Mouse (Mus musculus): ENCODE measurements around the gene Txndc16. TPM values are rescaled to one million over a fixed set of nuclear protein-coding genes. Genes with fewer than 3 reads are reported as not detected.

Txndc16 gene
- polyA plus RNA-seq, 1 experiment from 2014 or later = 4.1 TPM

DNA sequence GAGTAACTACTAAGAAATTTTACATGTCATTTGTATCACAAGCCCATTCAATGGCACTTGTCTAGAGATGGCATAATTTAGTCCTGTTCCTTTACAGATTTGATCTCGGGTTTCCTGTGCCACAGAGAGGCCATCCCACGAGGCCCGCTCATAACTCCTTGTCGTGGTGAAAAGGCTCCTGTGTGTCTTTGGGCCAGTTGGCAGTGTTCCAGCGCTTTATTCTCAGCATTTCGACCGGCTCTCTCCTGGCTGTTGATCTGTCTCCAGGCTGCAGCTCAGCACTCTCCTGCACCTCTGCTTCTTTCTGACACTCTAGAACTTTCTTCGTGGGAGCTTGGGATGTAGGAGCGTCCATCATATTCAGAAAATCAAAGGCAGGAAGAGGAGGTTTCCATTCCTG, 84.6 kb downstream of the Txndc16 start:
- H3K4me1 ChIP-seq (replicated peaks; ENCODE audit: control insufficient read depth, insufficient read depth, low read length) = no peaks in the 10 kb centered on the region
- H3K4me2 ChIP-seq = no peak overlapping the region
- no peaks in the 10 kb centered on the region for H3K36me3 ChIP-seq (ENCODE audit: control insufficient read depth, insufficient read depth, low read length)
- H3K27me3 ChIP-seq (replicated peaks; ENCODE audit: control insufficient read depth, insufficient read depth, low read length) = no peaks in the 10 kb centered on the region
- WGBS = 57% methylated on average over 9 of the region's 9 CpGs
- no peak overlapping the region for H3K27ac ChIP-seq (ENCODE audit: low read depth, low read length)
- DNase-seq (ENCODE audit: low spot score) (no peak), ATAC-seq (replicated peaks; ENCODE audit: low FRiP score) (no peak)
- H3K4me3 ChIP-seq (ENCODE audit: low read depth, low read length) = no peak overlapping the region
- H3K9me3 ChIP-seq (ENCODE audit: control insufficient read depth, low read length) = no peaks in the 10 kb centered on the region
- H3K9ac ChIP-seq (ENCODE audit: low read depth, low read length) = no peak overlapping the region

- no peak overlapping the region for H3K4me2 ChIP-seq
- H3K9me3 ChIP-seq (ENCODE audit: control insufficient read depth, low read length) = no peaks in the 10 kb centered on the region
- H3K4me3 ChIP-seq (ENCODE audit: low read depth, low read length) = no peak overlapping the region
- no peak overlapping the region for H3K27ac ChIP-seq (ENCODE audit: low read depth, low read length)
- no peaks in the 10 kb centered on the region for H3K27me3 ChIP-seq (replicated peaks; ENCODE audit: control insufficient read depth, insufficient read depth, low read length)
- H3K9ac ChIP-seq (ENCODE audit: low read depth, low read length) = no peak overlapping the region
- DNase-seq (ENCODE audit: low spot score) (no peak), ATAC-seq (replicated peaks; ENCODE audit: low FRiP score) (no peak)
- H3K4me1 ChIP-seq (replicated peaks; ENCODE audit: control insufficient read depth, insufficient read depth, low read length) = no peaks in the 10 kb centered on the region
- WGBS = 62% methylated on average over 4 of the region's 4 CpGs
- no peaks in the 10 kb centered on the region for H3K36me3 ChIP-seq (ENCODE audit: control insufficient read depth, insufficient read depth, low read length)
These were observed 101.8 kb downstream of the Txndc16 start for GRCm38 (mm10) chr14:45118359-45118758.

DNA sequence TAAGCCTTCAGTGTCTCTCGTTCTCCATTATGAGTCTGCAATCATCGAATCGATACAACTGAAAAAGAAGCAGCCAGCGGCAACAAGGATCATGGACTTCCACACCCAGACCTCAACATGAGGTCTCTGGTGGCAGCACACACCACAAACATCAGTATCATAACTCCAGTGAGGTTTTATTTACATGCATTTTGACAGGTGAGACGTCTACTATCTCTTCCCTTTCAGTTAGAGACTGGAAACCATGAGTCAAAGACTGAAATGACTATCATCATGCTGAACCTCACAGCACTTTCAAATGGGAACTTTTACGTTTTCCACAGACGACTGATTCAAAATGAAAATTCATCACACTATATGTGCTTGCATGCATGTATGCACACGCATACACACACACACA, 117.9 kb downstream of the Txndc16 start:
- ATAC-seq (replicated peaks; ENCODE audit: low FRiP score) (no peak), DNase-seq (ENCODE audit: low spot score) (no peak)
- WGBS = 79% methylated on average over 8 of the region's 8 CpGs
- H3K9me3 ChIP-seq (ENCODE audit: control insufficient read depth, low read length) = no peaks in the 10 kb centered on the region
- H3K9ac ChIP-seq (ENCODE audit: low read depth, low read length) = no peak overlapping the region
- H3K4me1 ChIP-seq (replicated peaks; ENCODE audit: control insufficient read depth, insufficient read depth, low read length) = no peaks in the 10 kb centered on the region
- H3K4me3 ChIP-seq (ENCODE audit: low read depth, low read length) = no peak overlapping the region
- H3K27ac ChIP-seq (ENCODE audit: low read depth, low read length) = no peak overlapping the region
- H3K27me3 ChIP-seq (replicated peaks; ENCODE audit: control insufficient read depth, insufficient read depth, low read length) = no peaks in the 10 kb centered on the region
- H3K36me3 ChIP-seq (ENCODE audit: control insufficient read depth, insufficient read depth, low read length) = no peaks in the 10 kb centered on the region
- H3K4me2 ChIP-seq = no peak overlapping the region

DNA sequence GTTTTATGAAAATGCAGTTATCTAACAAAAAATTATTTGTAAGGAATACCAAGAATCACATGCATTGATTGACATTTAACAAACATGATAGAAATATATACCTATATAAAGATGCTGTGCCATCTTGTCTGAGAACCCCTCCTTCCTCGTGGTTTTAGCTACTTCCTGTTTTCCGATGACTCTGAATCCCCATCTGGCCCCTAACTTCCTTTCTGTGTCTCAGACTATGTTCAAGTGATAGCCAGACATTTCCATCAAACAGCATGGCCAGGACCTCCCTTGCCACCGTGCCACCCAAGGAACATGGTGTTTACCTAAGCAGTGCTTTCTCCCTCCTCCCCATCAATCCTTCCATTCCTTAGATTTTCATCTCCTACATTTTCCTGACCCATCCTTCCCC, 127.8 kb downstream of the Txndc16 start:
- Histone ChIP-seq H3K27ac (ENCODE audit: low read depth, low read length) (no peak overlapping the region), H3K27me3 (replicated peaks; ENCODE audit: control insufficient read depth, insufficient read depth, low read length) (no peaks in the 10 kb centered on the region), H3K4me3 (ENCODE audit: low read depth, low read length) (no peak overlapping the region), H3K36me3 (ENCODE audit: control insufficient read depth, insufficient read depth, low read length) (no peaks in the 10 kb centered on the region), H3K4me2 (no peak overlapping the region), H3K9me3 (ENCODE audit: control insufficient read depth, low read length) (no peaks in the 10 kb centered on the region), H3K4me1 (replicated peaks; ENCODE audit: control insufficient read depth, insufficient read depth, low read length) (no peaks in the 10 kb centered on the region), H3K9ac (ENCODE audit: low read depth, low read length) (no peak overlapping the region)
- no peak for ATAC-seq (replicated peaks; ENCODE audit: low FRiP score)
- no peak for DNase-seq (ENCODE audit: low spot score)
- 41% methylated on average over 3 of the region's 3 CpGs for WGBS

- H3K27me3 ChIP-seq (replicated peaks; ENCODE audit: control insufficient read depth, insufficient read depth, low read length) = no peaks in the 10 kb centered on the region
- ATAC-seq (replicated peaks; ENCODE audit: low FRiP score) = no peak
- no peak overlapping the region for H3K9ac ChIP-seq (ENCODE audit: low read depth, low read length)
- no peak overlapping the region for H3K4me3 ChIP-seq (ENCODE audit: low read depth, low read length)
- no peak overlapping the region for H3K4me2 ChIP-seq
- no peak overlapping the region for H3K27ac ChIP-seq (ENCODE audit: low read depth, low read length)
- no peaks in the 10 kb centered on the region for H3K9me3 ChIP-seq (ENCODE audit: control insufficient read depth, low read length)
- H3K4me1 ChIP-seq (replicated peaks; ENCODE audit: control insufficient read depth, insufficient read depth, low read length) = no peaks in the 10 kb centered on the region
- WGBS = 73% methylated on average over 4 of the region's 4 CpGs
- H3K36me3 ChIP-seq (ENCODE audit: control insufficient read depth, insufficient read depth, low read length) = no peaks in the 10 kb centered on the region
- no peak for DNase-seq (ENCODE audit: low spot score)
These were observed 130.1 kb downstream of the Txndc16 start for GRCm38 (mm10) chr14:45090011-45090410.

DNA sequence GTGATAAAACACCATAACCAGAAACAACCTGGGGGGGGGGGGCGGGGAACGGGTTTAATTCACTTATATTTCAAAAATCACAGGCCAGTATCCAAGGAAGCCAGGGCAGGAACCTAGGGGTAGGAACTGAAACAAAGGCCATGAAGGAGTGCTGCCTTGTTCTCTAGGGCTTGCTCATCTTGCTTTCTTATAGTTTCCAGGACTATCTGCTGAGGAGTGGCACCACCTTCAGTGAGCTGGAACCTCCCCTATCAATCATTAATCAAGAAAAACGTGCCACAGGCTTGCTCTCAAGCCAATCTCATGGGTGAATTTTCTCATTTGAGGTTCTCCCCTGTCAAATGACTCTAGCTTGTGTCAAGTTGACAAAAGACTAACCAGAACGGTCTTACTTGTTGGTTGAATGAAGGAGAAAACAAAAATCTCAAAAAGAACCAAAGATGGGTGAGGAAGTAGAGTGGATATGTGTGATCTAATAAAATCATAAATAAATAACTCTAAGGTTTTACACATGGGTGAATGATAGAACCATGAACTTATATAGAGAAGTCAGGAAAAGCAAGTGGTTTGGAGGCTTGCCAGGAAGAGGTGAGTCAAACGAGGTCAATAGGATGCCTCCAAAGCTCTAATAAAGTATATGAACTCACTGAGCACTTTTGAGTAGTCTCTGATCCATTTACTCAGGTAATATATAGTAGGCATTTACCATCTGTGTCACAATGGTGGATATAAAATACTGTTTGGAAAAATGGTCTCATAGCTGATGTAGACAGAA, 134.3 kb downstream of the Txndc16 start:
- H3K4me3 ChIP-seq (ENCODE audit: low read depth, low read length) = no peak overlapping the region
- H3K4me2 ChIP-seq = no peak overlapping the region
- no peaks in the 10 kb centered on the region for H3K9me3 ChIP-seq (ENCODE audit: control insufficient read depth, low read length)
- no peak overlapping the region for H3K9ac ChIP-seq (ENCODE audit: low read depth, low read length)
- no peak for DNase-seq (ENCODE audit: low spot score)
- H3K36me3 ChIP-seq (ENCODE audit: control insufficient read depth, insufficient read depth, low read length) = no peaks in the 10 kb centered on the region
- no peaks in the 10 kb centered on the region for H3K27me3 ChIP-seq (replicated peaks; ENCODE audit: control insufficient read depth, insufficient read depth, low read length)
- H3K27ac ChIP-seq (ENCODE audit: low read depth, low read length) = no peak overlapping the region
- 68% methylated on average over 5 of the region's 5 CpGs for WGBS
- ATAC-seq (replicated peaks; ENCODE audit: low FRiP score) = no peak
- H3K4me1 ChIP-seq (replicated peaks; ENCODE audit: control insufficient read depth, insufficient read depth, low read length) = no peaks in the 10 kb centered on the region

- H3K4me3 ChIP-seq (ENCODE audit: low read depth, low read length) = no peak overlapping the region
- no peak overlapping the region for H3K9ac ChIP-seq (ENCODE audit: low read depth, low read length)
- no peak overlapping the region for H3K4me2 ChIP-seq
- no peak for ATAC-seq (replicated peaks; ENCODE audit: low FRiP score)
- no peak overlapping the region for H3K27ac ChIP-seq (ENCODE audit: low read depth, low read length)
- H3K27me3 ChIP-seq (replicated peaks; ENCODE audit: control insufficient read depth, insufficient read depth, low read length) = no peaks in the 10 kb centered on the region
- no peaks in the 10 kb centered on the region for H3K9me3 ChIP-seq (ENCODE audit: control insufficient read depth, low read length)
- no peaks in the 10 kb centered on the region for H3K4me1 ChIP-seq (replicated peaks; ENCODE audit: control insufficient read depth, insufficient read depth, low read length)
- DNase-seq (ENCODE audit: low spot score) = no peak
- H3K36me3 ChIP-seq (ENCODE audit: control insufficient read depth, insufficient read depth, low read length) = no peaks in the 10 kb centered on the region
- WGBS = 85% methylated on average over 5 of the region's 5 CpGs
These were observed 135.4 kb downstream of the Txndc16 start for GRCm38 (mm10) chr14:45084656-45085280.

- H3K27ac ChIP-seq (ENCODE audit: low read depth, low read length) = no peak overlapping the region
- ATAC-seq (replicated peaks; ENCODE audit: low FRiP score) (no peak), DNase-seq (ENCODE audit: low spot score) (no peak)
- no peaks in the 10 kb centered on the region for H3K27me3 ChIP-seq (replicated peaks; ENCODE audit: control insufficient read depth, insufficient read depth, low read length)
- H3K36me3 ChIP-seq (ENCODE audit: control insufficient read depth, insufficient read depth, low read length) = no peaks in the 10 kb centered on the region
- no peaks in the 10 kb centered on the region for H3K4me1 ChIP-seq (replicated peaks; ENCODE audit: control insufficient read depth, insufficient read depth, low read length)
- H3K9ac ChIP-seq (ENCODE audit: low read depth, low read length) = no peak overlapping the region
- no peak overlapping the region for H3K4me2 ChIP-seq
- WGBS = 68% methylated on average over 4 of the region's 4 CpGs
- H3K4me3 ChIP-seq (ENCODE audit: low read depth, low read length) = no peak overlapping the region
- no peaks in the 10 kb centered on the region for H3K9me3 ChIP-seq (ENCODE audit: control insufficient read depth, low read length)
These were observed 136.6 kb downstream of the Txndc16 start for GRCm38 (mm10) chr14:45083540-45083939.

All from liver, embryonic 11.5 days (tissue).